Mouse (Mus musculus) adrenal gland, adult 18-20 months (tissue): ENCODE data around the gene Trp53i11. TPM values are rescaled to one million over a fixed set of nuclear protein-coding genes. Genes with fewer than 3 reads are reported as not detected.

Experiments
- DNase-seq, 2 experiments: peaks; one replicate each; pipeline ENCODE4 v3.0.0; 2021 to 2022; ENCODE audit warnings: low spot score in 2 of 2
- long read RNA-seq, 2 experiments: library from polyadenylated mRNA; stranded (forward); transcript quantifications; one replicate each; pipeline ENCODE4 v2.0.0; 2021
- total RNA-seq, 2 experiments: library from RNA; stranded (reverse); gene quantifications; 1 replicate in 1 of 2; 2 replicates in 1 of 2; pipeline ENCODE4 v1.2.3; 2021

Gene Trp53i11
- total RNA-seq, result 10 to 100 TPM; 51.6 to 83.8 TPM
- long read RNA-seq, experiment 1, transcript Trp53i11-202 (8 exons, 2,703 nt), result minor isoform, 17 of 109 reads
- long read RNA-seq, experiment 1, transcript Trp53i11-201 (8 exons, 2,654 nt), result major isoform, 49 of 109 reads
- long read RNA-seq, experiment 1, partial matches to known transcripts, result 9 of 109 reads
- long read RNA-seq, experiment 1, other reads (novel, unspliced or antisense), result 34 of 109 reads
- long read RNA-seq, experiment 2, transcript Trp53i11-202 (8 exons, 2,703 nt), result minor isoform, 40 of 238 reads
- long read RNA-seq, experiment 2, transcript Trp53i11-201 (8 exons, 2,654 nt), result major isoform, 88 of 238 reads
- long read RNA-seq, experiment 2, partial matches to known transcripts, result 56 of 238 reads
- long read RNA-seq, experiment 2, other reads (novel, unspliced or antisense), result 54 of 238 reads

DNA sequence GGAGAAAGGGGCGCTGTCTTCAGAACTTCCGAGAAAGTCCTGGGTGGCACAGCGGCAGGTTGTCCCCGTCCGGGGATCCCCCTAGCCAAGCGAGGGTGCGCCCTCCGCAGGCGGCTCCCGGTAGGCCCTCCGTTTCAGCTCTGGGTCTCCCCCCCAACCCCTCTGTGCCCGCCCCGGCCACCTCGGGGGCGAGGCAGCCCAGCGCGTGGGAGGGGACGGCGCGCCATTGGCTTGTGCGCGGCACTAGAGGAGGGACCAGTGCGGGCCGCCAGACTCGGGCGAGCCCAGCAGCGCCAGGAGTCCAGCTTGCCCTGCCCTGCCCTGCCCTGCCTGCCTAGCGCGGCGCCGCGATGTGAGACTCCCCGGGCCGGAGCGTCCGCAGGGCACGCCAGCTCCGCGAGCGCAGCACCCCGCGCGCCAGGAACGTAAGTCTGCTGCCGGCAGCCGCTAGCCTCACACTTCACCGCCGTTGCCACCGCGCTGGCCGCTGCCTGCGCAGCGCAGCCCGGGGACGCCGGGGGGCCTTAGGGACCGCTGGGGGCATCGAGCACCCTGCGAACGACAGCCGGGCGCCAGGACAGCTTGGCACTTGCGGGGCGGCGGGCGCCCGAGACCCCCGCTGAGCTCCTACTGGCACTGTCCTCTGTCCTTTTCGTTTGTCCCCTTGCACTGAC lies at the start of gene Trp53i11:
Gene Trp53i11, plus strand, starts transcription at position 226 of the 674 bp plus-strand sequence.
- DNase-seq, result peak; percentile 89 to 94

DNA sequence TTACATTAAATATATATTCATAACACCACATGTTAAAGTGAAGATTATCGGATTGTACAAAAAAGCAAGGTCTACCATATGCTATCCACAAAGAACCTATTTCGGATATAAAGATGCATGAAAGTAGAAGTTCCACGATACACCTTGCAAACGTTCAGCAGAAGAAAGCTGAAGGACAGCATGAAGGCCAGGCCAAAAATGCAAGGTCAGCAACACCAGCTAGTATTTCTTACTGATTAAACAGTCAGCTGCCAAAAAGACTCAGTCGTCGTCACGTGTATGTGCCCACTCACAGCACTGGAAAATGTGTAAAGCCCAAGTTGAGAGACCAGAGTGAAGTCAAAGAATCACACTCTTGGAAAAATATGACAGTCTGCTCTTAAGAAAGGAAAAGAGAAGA lies 47.9 kb upstream of the Trp53i11 start:
- DNase-seq, result no peak

DNA sequence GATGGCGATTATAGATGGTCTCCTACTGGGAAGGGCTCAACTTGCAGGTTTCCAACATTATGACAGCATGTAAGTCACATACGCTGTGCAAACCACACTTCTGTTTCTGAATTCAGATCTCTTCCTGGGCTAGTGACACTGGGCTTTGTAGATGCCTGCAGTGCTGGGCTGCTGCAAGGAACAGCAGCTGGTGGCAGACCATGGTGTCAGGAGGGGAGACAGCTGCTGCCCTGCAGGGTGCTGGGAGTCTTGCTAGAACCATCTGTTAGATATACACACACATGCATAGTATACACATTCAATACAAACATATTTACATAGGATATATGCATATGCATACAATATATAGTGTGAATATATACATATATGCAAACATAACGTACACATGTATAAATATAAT lies 46.0 kb upstream of the Trp53i11 start:
- DNase-seq, result no peak

DNA sequence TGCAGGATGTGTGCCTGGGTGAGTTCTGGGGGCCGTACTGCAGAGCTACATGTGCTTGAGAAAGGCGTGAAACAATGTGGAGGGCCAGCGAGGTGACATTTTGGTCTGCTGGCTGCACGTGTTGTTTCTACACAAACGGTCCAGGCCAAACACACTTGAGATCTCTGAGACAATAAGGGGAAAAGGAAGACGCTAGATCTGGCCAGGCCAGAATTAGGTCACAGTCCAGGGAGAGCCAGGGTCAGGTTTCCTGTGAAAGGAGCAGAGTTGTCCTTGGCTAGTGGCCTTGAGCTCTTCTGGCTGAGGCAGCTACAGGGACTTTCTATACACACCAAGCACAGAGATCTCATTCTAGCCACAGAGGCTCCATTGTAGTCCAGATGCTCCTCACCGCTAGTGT lies 44.7 kb upstream of the Trp53i11 start:
- DNase-seq, result peak in 1 of 2 experiments; percentile 31

DNA sequence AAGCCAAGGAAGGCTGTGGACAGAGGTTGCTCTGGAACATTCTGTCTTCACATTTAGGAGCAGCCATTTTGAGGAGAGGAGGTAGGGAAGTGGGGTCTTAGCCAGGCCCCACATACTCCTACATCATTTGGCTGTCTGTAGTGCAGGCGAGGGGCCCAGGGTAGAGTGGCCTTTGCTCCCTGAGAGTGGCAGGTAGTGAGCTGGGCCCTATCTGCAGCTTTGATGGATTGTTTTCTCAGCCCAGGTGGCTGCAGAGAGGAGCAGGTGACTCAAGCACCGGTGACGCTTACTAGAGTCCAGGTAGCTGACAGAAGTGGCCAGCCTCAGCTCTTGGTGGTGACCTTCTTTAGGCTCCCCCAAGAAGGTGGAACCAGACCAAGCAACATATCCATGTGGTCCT lies 43.2 kb upstream of the Trp53i11 start:
- no peak for DNase-seq

DNA sequence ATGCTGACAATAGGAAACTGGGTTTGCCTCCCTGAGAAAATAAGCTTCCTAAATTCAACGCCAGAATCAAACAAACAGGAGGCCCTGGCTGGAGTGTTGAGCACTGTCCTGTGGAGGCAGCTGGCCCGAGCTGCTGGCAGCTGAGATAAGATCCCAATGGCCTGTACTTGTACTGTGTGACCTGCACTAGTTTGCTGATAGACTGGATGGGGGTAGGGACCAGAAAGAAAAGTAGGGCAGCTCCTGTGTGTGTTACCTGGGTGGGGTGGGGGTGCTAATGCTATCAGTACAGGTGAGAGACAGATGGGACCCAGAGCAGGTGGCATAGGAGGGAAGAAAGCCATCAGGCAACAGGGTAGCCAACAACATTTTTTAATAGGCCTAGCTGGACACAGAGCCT lies 37.3 kb upstream of the Trp53i11 start:
- DNase-seq, result no peak

DNA sequence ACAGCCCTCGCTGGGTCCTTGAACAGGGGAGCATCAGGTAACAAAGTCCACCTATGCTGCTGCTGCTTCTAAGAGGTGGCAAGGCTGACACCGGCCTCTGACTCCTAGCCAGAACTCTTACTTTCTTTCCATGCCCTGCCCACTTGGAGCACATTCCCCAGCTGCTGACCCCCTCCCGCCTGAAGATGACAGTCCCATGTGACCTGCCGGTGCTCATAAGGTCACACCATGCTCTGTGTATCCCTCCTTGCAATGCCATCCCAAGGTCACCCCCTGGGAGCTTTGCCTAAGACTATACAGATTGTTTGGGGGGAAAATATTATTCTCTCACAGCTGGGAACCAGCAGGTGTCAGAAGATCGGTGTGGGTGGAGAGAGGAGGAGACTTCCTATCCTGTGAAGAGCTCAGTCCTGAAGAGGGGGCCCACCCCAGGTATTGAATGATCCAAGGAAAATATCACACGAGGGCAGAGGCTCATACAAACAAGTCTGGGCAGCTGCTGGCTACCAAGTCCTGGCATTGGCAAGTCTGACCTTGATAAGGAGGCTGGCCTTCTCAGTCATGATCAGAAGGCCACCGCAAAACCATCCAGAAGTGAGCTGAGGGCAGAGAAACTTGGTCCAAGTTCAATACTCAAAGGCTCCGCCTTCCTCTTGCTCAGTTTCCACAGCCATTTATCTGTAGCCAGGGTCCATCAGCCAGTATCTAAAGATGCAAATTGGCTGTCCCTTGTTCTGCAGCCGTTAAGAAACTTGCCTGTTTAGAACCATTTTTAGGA lies 36.5 kb upstream of the Trp53i11 start:
- DNase-seq, result no peak

DNA sequence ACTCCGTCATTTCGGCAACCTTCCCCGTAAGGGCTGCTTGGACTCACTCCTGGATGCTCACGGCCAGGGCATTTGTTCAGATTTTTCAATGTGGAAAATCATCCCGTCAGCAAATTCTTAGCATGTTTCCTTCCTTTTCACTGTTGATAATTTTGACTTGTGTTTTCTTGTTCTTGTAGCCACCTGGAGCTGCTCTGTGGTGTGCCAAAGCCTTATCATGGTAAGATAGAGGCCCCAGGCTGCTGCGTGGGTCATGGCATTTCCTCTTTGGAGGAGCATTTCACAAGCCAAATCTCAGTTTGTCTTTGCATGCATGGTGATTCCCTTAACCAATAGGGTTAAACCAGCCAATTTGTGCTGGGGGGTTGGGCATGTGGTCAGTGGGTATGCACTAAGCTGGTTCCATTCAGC lies 35.2 kb upstream of the Trp53i11 start:
- DNase-seq, result no peak

DNA sequence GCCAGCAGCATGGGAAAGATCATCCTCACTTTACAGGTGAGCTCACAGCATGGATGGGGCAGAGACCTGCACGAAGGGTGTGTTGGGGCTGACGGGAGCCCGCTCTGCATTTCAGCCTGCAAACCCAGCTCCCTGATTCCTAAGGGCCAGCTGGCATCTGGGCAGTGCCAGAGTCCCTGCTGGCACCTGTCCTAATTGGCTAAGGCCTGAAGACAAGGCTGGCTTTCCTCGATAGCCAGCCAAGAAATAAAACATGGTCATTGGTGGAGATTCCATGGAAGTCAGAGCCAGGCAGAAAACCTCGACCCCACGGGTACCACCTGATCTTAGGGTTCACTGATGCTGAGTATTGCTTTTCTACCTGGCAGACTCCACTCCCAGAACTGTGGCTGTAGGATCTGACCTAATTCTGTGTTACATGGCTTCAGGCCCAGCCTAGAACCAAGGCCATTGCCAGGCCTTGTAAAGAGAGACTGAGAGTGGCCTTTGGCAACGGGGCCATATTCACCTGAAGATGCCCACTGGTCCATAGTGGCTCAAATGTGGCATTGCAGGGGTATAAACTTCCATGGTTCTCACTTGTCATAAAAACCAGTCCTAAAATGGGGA lies 34.4 kb upstream of the Trp53i11 start:
- DNase-seq, result no peak

DNA sequence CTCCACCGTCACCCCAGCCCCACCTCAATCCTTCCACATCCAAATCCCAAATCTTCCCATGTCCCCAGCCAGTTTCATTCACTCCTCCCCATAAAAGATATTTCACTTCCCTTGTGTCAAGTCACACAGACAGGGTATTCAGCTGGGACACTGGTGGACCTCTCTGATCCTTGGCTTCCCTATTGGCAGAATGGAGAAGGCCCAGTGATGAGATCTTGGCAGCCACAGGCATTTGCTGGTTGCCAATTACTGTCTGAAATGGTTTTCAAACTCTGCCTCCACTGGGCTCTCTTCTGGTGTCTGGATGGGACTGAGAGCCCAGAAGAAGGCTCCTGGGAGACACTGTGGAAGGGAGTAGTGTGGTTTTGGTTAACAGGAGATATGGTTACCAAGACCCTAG lies 33.5 kb upstream of the Trp53i11 start:
- no peak for DNase-seq

DNA sequence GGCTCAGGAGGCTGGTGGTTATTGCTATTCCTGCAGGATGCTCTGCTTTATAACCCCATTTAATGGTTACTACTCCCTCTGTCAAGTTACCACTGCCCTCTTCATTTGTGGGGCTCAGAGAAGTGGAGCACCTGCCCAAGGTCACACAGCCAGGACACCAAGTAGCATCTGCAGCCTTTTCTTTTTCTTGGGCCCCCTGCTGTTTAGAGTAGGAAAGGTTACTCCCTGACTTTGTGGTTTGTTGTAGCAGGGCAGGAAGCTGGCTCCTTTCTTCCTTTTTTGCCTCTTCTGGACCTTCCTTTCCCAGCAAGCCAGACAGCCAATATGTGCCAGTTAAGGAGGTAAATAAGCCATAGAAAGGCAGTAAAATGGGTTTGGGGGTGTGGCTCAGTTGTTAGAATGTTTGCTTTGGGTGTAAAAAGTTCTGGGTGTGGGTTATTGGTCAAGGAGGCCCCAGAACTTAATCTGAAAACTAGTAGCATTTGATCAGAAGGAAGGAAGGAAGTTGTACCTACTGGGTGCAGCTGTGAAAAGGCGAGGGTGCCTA lies 32.8 kb upstream of the Trp53i11 start:
- no peak for DNase-seq

DNA sequence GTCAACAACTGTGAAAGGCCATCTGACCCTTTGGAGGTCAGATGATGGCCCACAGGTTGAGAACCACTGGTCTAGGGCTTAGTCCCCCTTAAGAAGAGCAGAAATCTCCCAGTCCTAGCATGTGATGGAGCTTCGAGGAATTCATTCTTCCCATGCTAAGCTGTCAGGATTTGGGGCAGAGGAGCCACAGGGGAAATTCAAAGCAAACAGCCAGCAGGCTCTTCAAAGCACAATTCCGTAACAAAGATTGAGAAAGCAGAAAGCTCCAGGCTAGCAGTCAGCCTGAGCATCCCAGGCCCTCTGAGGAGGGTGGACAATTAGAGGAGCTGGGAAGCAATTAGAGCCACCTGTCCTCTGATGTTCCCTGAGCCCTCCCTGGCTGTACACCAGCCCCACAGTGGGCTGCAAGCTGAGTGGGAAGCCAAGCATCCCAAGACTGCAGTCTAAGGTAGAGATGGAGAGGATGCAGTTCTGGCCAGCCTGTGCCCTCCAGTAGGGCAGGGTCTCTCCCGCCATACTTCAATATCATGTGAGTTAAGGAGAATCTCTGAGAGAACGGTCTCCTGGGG lies 26.8 kb upstream of the Trp53i11 start:
- no peak for DNase-seq

DNA sequence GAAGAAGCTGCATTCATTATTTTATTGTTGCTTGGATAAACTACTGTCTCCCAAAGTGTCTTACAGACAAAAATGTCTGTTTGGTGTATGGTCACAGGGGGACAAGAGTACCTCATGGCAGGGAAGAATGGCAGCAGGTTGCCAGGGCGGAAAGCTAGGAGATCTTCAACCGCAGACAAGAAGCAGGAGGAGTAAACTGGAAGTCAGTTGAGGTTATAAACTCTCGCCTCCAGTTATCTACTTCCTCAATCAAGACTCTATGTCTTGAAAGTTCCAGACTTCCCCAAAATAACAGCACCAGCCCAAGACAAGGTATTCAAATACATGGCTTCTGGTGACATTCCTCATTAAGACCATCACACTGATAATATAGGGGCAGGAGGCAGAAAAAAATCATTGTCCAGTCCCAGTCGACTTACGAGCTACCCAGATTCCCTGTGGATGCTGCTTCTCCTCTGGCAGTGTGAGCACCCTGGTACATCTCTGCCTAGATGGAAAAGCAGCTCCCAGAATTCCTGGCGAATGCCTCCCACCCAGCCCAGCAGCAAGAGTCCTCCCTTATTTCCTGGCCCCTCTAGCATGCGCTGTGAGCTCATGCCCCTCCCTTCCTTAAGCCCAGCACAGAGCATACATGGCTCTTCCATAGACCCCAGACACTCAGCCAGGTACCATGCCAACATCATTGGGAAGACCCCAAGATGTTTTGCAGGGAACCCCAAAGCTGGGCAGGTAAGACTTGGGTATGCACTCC lies 25.3 kb upstream of the Trp53i11 start:
- DNase-seq, result no peak

DNA sequence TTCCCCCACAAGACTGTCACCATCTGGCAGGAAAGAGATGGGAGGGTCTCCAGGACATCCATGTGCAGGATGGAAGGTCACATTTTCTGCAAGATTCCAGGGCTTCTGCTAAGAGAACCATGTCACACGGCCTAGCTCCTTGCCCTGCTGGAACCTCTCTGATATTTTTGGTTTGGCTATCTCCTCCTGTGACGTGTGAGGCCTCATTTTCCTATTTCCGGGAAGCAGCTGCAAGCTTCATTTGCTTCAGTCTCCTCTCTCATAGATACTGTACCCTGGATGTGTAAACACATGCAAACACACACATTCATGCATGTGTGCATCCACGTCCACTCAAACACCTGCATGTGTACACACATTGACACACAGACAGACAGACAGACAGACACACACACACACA lies 24.6 kb upstream of the Trp53i11 start:
- no peak for DNase-seq

DNA sequence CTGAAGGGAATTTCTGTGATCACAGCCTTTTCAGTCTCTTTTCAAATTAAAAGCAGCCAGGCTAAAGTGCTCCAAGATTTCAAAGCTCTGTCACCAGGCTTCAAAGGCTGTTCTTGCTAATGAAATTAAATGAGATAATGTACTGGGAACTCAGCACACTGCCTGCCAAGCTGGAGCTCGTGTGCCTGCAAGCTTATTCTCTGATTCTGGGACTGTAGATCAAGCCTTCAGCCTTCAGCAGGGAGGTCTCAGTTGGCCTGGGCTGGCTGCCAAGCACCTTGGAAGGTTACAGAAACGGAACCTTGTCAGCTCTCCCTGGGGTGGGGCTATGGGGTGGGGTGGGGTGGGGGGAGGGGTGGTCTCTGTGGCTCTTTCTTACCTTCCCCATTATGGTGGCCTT lies 24.0 kb upstream of the Trp53i11 start:
- peak in 1 of 2 experiments; percentile 33 for DNase-seq

DNA sequence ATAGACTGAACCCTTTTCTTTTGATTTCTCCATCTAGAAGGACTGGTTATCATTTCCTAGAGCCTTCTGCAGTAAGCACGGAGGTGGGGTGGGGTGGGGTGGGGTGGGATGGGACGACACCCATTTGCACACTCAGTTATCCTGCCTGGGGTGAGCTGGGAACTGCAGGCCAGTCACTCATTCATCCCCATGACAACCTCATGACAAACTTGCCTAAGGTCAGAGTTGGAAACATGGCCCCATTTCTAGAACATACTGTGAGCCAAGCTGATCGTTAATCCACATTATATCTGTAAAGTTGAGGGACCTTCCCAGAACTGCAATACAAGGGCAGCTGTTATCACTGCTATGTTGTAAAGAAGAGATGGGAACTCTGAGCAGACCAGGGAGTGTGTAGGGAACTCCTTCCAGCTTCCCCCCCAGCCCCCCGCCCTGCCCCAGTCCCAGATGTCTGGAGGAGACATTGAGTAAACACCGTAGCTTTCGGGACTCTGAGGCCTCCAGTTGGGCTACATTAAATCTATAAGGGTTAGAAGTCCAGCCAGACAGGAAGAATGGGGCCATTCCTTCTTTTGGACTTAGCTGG lies 23.5 kb upstream of the Trp53i11 start:
- DNase-seq, result no peak

DNA sequence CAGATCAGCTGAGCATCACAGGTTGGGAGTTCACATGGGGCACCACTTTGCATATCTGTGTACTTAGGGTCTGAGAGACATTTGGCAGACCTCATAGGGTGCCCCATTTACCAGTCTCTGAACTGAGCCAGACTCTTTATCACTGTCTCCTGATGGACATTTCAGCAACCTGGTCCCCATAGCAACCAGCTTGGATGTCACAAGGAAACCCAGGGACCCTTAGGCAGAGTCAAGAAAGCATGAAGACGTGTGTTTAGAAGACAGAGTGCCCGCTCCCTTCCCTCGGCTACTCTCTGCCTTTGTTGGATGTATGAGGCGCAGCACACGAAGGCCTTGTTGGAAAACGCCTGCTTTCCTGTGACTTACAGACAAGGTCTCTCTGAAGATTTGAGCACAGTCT lies 21.1 kb upstream of the Trp53i11 start:
- no peak for DNase-seq

DNA sequence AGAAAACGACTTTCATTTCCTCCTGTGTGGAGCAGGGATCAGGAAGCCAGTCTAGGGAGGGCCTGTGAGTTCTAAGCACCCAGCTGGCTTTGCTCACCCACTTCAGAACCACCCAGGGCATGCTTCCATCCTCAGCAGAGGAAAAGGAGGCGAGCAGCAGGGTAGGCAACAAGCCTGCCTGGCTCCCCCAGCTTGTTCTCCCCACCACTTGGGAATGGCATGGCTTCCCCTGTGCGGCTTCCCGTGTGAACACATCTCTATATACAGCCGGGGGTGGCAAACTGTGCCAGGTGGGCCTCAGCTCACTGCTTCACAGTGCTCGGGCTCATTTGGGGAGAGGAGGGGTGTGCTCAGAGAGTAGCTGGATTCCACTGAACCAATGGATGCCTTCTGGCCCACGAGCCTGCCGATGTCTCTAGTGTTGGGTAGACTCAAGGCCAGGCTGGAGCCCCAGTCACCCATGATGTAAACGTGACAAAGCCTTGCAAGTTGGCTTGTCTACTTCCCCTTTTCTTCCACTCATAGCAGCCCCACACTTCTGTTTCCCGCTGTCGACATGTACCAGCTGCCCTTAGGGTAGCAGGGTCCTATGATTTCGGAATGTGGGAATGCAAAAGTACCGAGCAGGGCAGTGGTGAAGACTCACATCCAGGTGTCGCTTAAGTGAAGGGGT lies 20.5 kb upstream of the Trp53i11 start:
- DNase-seq, result no peak
